Comparison of ENCODE assay signal across 20 mouse cellular contexts in the genomic region with DNA sequence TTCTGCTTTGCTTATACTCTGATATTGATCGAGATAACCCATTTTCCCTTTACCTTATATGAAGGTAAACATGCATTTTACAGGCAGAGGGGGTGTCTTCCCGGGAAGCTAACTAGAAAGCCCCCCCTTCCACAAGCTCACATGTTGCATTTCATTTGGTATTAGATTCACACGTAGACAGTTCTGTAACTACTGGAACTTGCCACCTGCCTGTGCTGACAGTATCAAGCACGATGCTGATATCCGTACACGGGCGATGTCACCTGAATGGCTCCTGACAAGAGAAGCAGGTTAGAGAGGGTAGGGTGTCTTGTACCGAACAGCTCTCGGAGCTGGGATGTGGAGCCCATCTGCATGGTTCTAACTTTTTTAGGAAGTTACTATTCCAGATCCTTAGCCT.
"Had no signal": no experiment of that assay in that cellular context is flagged by ENCODE, and none has a peak within 500 bp of the region (broad histone marks: within the 10 kb centered on the region; RNA-seq: fewer than 3 reads in every experiment).

No protein-coding gene starts in this region.

- DNase-seq: liver, postnatal 0 days; lung, adult 2 months; lung, postnatal 14 days; lung, postnatal 36 days; retina, postnatal 1 day; right cerebral cortex, adult 18-20 months; right cerebral cortex, postnatal 25 days; right cerebral cortex, postnatal 4 days; spleen, adult 18-20 months; thymus, adult 18-20 months; thymus, postnatal 14 days; thymus, postnatal 36 days had no signal

- H3K27ac ChIP-seq: lung, embryonic 15.5 days; macrophage; midbrain, embryonic 13.5 days; midbrain, embryonic 15.5 days; neural tube, embryonic 12.5 days had no signal

- H3K4me2 ChIP-seq: lung, embryonic 15.5 days; midbrain, embryonic 11.5 days; midbrain, embryonic 13.5 days; midbrain, embryonic 15.5 days; neural tube, embryonic 12.5 days had no signal

- ATAC-seq: liver, postnatal 0 days; lung, postnatal 0 days; midbrain, embryonic 13.5 days; midbrain, embryonic 15.5 days had no signal

- H3K4me3 ChIP-seq: lung, embryonic 15.5 days; megakaryocyte, embryonic 14.5 days; midbrain, embryonic 13.5 days; midbrain, embryonic 15.5 days; neural tube, embryonic 12.5 days had no signal

- H3K36me3 ChIP-seq: lung, embryonic 15.5 days; midbrain, embryonic 13.5 days; midbrain, embryonic 15.5 days; neural tube, embryonic 12.5 days had no signal

- H3K9me3 ChIP-seq: lung, embryonic 15.5 days; megakaryocyte, embryonic 14.5 days; midbrain, embryonic 13.5 days; midbrain, embryonic 15.5 days; neural tube, embryonic 12.5 days had no signal

- H3K27me3 ChIP-seq: lung, embryonic 15.5 days; megakaryocyte, embryonic 14.5 days; midbrain, embryonic 13.5 days; midbrain, embryonic 15.5 days; neural tube, embryonic 12.5 days had no signal

- H3K4me1 ChIP-seq: midbrain, embryonic 15.5 days; neural tube, embryonic 12.5 days had no signal

- H3K9ac ChIP-seq: liver, postnatal 0 days; lung, embryonic 15.5 days; midbrain, embryonic 13.5 days; midbrain, embryonic 15.5 days; neural tube, embryonic 12.5 days had no signal
